Mouse (Mus musculus): ENCODE measurements around the gene Megf11. TPM values are rescaled to one million over a fixed set of nuclear protein-coding genes. Genes with fewer than 3 reads are reported as not detected.
"Not testable (repeated sequence)": the region's sequence is repeated elsewhere in the genome, so short reads cannot be mapped to it uniquely, and the experiment has no call there.

The Megf11 gene
- polyA plus RNA-seq, 1 experiment from 2014 or later = 17.8 TPM

- 0 out of 2 replicates have a peak, but pooled peaks cover 3% of the 10 kb centered on the region for H3K4me1 ChIP-seq
- no peak overlapping the region for H3K27ac ChIP-seq (replicated peaks)
- H3K9ac ChIP-seq (replicated peaks) = no peak overlapping the region
- H3K9me3 ChIP-seq (replicated peaks) = no peaks in the 10 kb centered on the region
- 89% methylated on average over 4 of the region's 4 CpGs for WGBS
- peaks cover 31% of the 10 kb centered on the region for H3K36me3 ChIP-seq
- H3K4me2 ChIP-seq = no peak overlapping the region
- H3K4me3 ChIP-seq (replicated peaks) = no peak overlapping the region
- no peaks in the 10 kb centered on the region for H3K27me3 ChIP-seq (replicated peaks)
- no peak for ATAC-seq (ENCODE audit: low FRiP score)
These were observed 311.0 kb downstream of the Megf11 start for GRCm38 (mm10) chr9:64696404-64696803.

DNA sequence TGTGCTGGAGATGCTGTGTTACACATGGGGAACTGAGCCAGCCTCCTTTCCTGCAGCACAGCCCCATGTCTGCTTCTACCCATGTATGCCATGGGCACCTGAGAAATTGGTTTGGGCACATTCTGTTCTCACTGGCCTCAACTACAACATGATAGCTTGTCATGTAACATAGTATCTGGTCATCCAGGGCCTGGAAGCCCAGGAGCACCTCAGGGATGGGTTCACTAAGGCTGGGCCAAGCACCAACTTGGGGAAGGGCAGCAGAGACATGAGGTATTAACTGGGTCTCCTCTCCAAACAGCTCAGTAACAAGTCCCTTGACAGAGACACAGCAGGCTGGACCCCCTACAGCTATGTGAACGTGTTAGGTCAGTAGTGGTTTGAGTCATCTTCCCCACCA lies 311.6 kb downstream of the Megf11 start:
- Histone ChIP-seq H3K27me3 (replicated peaks) (no peaks in the 10 kb centered on the region), H3K27ac (replicated peaks) (no peak overlapping the region), H3K4me3 (replicated peaks) (no peak overlapping the region), H3K36me3 (peaks cover 31% of the 10 kb centered on the region), H3K4me2 (no peak overlapping the region), H3K9me3 (replicated peaks) (no peaks in the 10 kb centered on the region), H3K9ac (replicated peaks) (no peak overlapping the region), H3K4me1 (no peaks in the 10 kb centered on the region)
- WGBS = 62% methylated on average over 1 of the region's 1 CpGs
- ATAC-seq (ENCODE audit: low FRiP score) = no peak

GRCm38 (mm10) chr9:64697677-64698076 lies 312.3 kb downstream of the Megf11 start:
- H3K27ac ChIP-seq (replicated peaks) = no peak overlapping the region
- H3K27me3 ChIP-seq (replicated peaks) = no peaks in the 10 kb centered on the region
- WGBS = 89% methylated on average over 5 of the region's 5 CpGs
- H3K9ac ChIP-seq (replicated peaks) = no peak overlapping the region
- peaks cover 31% of the 10 kb centered on the region for H3K36me3 ChIP-seq
- no peak for ATAC-seq (ENCODE audit: low FRiP score)
- H3K4me1 ChIP-seq = no peaks in the 10 kb centered on the region
- H3K9me3 ChIP-seq (replicated peaks) = no peaks in the 10 kb centered on the region
- H3K4me2 ChIP-seq = no peak overlapping the region
- no peak overlapping the region for H3K4me3 ChIP-seq (replicated peaks)

DNA sequence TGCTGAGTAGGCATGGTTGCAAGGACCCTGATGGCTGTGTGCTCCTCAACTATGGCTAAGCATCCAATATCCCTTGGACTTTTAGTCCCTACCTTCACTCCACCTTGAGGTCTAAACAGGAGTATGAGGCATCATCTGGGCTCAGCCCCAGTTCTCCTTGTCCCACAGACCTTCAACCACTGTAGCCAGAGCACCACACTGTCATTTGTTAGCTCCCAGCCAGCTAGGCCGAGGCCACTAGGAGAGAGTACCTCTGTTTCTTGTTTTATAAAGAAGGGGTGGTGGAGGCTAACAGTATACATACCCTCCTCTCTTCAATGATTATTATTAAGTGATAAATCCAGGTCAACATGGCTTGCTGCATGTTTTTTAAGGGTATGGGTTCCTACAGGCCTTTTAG lies 313.2 kb downstream of the Megf11 start:
- Histone ChIP-seq H3K4me1 (no peaks in the 10 kb centered on the region), H3K27ac (replicated peaks) (no peak overlapping the region), H3K9me3 (replicated peaks) (no peaks in the 10 kb centered on the region), H3K36me3 (peaks cover 28% of the 10 kb centered on the region), H3K9ac (replicated peaks) (no peak overlapping the region), H3K4me2 (no peak overlapping the region), H3K27me3 (replicated peaks) (no peaks in the 10 kb centered on the region), H3K4me3 (replicated peaks) (no peak overlapping the region)
- ATAC-seq (ENCODE audit: low FRiP score) = no peak
- 90% methylated on average over 1 of the region's 1 CpGs for WGBS

- no peaks in the 10 kb centered on the region for H3K4me1 ChIP-seq
- no peak overlapping the region for H3K27ac ChIP-seq (replicated peaks)
- H3K27me3 ChIP-seq (replicated peaks) = no peaks in the 10 kb centered on the region
- H3K9me3 ChIP-seq (replicated peaks) = no peaks in the 10 kb centered on the region
- no peak overlapping the region for H3K4me3 ChIP-seq (replicated peaks)
- WGBS = 78% methylated on average over 4 of the region's 4 CpGs
- no peak overlapping the region for H3K9ac ChIP-seq (replicated peaks)
- H3K4me2 ChIP-seq = no peak overlapping the region
- peaks cover 22% of the 10 kb centered on the region for H3K36me3 ChIP-seq
- ATAC-seq (ENCODE audit: low FRiP score) = no peak
These were observed 315.3 kb downstream of the Megf11 start for GRCm38 (mm10) chr9:64700451-64701311.

DNA sequence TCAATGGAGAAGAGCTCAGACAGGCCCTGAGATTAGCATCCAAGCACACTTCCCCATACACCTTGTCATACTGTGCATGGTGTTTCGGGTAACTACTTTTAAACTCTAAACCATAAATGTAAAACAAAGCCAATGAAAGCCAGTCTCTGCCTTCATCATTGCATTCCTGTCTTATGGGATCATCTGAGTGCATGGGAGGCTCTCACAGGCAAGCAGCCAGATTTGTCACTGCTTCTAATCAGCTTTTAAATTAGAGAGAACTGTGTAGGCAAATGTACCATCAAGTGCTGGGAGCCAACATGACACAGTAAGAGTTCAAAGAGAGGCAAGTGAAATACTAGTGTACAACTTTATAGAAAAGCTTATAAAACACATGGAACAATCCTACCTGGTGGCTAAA lies 316.2 kb downstream of the Megf11 start:
- no peak overlapping the region for H3K4me2 ChIP-seq
- H3K9me3 ChIP-seq (replicated peaks) = no peaks in the 10 kb centered on the region
- 87% methylated on average over 1 of the region's 1 CpGs for WGBS
- ATAC-seq (ENCODE audit: low FRiP score) = no peak
- peaks cover 21% of the 10 kb centered on the region for H3K36me3 ChIP-seq
- no peaks in the 10 kb centered on the region for H3K27me3 ChIP-seq (replicated peaks)
- H3K4me3 ChIP-seq (replicated peaks) = no peak overlapping the region
- no peak overlapping the region for H3K9ac ChIP-seq (replicated peaks)
- H3K27ac ChIP-seq (replicated peaks) = no peak overlapping the region
- no peaks in the 10 kb centered on the region for H3K4me1 ChIP-seq

DNA sequence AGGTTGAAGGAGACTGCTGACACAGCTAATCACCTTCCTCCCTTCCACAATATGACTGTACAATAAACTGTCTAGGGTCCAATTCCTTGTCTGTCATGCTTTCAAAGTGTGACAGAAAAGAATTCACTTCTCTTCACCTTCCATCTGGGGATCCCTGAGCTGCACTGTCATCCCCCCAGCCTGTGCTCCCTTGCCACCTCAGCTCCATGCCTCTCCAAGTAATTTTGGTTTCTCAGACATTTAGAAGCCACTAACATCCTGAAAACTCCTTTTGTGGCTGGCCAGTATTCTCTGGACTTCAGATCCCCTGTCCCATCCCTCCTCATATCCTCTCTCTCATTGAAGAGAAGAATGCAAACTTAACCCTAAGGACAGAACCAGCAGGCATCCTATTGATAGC lies 317.0 kb downstream of the Megf11 start:
- no peak overlapping the region for H3K4me3 ChIP-seq (replicated peaks)

DNA sequence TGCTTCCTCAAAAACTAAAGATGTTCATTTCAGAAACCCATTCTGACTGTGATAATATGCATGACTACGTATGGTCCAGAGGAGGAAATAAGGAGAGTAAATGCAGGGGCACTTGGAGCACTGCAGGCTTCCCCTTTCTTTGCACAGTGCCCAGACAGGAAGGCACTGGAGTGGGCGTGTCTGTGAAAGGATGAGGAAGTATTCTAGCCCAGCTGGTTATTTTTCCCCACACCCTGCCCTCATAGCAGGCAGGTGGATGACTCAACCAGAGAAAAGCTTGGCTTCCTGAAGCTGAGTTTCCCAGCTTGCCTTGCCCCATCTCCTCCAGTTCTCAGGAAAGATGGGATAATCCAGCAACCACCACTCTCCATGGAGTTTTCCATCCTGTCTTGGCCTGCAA lies 317.5 kb downstream of the Megf11 start:
- H3K4me2 ChIP-seq = no peak overlapping the region
- H3K27me3 ChIP-seq (replicated peaks) = no peaks in the 10 kb centered on the region
- no peaks in the 10 kb centered on the region for H3K9me3 ChIP-seq (replicated peaks)
- no peaks in the 10 kb centered on the region for H3K4me1 ChIP-seq
- H3K9ac ChIP-seq (replicated peaks) = no peak overlapping the region
- H3K36me3 ChIP-seq = peaks cover 27% of the 10 kb centered on the region
- H3K27ac ChIP-seq (replicated peaks) = no peak overlapping the region
- no peak for ATAC-seq (ENCODE audit: low FRiP score)
- H3K4me3 ChIP-seq (replicated peaks) = no peak overlapping the region
- 92% methylated on average over 2 of the region's 2 CpGs for WGBS

More for the DNA sequence above, 317.0 kb downstream of the Megf11 start:
- no peak overlapping the region for H3K4me2 ChIP-seq
- H3K4me1 ChIP-seq = no peaks in the 10 kb centered on the region
- no peak overlapping the region for H3K9ac ChIP-seq (replicated peaks)
- peaks cover 24% of the 10 kb centered on the region for H3K36me3 ChIP-seq
- H3K9me3 ChIP-seq (replicated peaks) = no peaks in the 10 kb centered on the region
- H3K27me3 ChIP-seq (replicated peaks) = no peaks in the 10 kb centered on the region
- H3K27ac ChIP-seq (replicated peaks) = no peak overlapping the region
- ATAC-seq (ENCODE audit: low FRiP score) = no peak

GRCm38 (mm10) chr9:64703420-64703965 lies 318.1 kb downstream of the Megf11 start:
- no peaks in the 10 kb centered on the region for H3K9me3 ChIP-seq (replicated peaks)
- H3K4me2 ChIP-seq = no peak overlapping the region
- peaks cover 32% of the 10 kb centered on the region for H3K36me3 ChIP-seq
- no peak for ATAC-seq (ENCODE audit: low FRiP score)
- no peak overlapping the region for H3K4me3 ChIP-seq (replicated peaks)
- no peaks in the 10 kb centered on the region for H3K27me3 ChIP-seq (replicated peaks)
- H3K27ac ChIP-seq (replicated peaks) = no peak overlapping the region
- H3K4me1 ChIP-seq = no peaks in the 10 kb centered on the region
- no peak overlapping the region for H3K9ac ChIP-seq (replicated peaks)

DNA sequence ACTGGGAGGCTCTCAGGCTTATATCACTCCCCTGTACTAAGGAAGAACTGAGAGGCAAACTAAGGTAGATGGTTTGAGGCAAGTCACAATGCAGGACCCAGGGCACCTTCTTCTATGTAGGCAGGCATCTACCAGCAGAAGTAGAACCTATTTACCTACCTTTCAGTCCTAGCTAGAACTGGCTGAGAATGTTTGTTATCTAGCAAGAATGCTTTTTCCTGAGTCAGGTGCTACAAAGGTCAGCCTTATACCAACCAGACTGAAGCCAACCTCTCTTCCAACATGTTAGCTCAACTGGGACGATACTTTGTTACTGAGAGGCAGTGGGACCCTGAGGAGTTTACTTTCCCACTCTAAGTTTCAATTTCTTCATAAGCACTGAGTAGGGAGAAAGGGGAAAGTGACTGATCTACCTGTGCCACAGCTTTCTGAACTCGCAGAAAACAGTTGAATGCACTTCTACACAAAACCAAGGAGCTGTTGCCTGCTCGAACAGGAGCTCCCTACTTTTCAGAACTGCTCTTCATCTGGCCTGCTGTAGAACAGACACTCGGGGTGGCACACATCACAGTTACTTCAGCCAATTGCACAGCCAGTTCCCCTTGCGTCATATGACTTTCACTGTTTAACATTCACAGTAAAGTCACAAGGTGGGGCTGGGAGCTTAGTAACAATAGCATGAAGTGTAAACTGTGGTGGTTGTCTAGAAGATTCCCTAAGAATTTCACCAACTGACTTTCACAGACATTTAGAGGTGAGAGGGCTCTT lies 318.8 kb downstream of the Megf11 start:
- H3K27me3 ChIP-seq (replicated peaks) = no peaks in the 10 kb centered on the region
- peaks cover 27% of the 10 kb centered on the region for H3K36me3 ChIP-seq
- no peak overlapping the region for H3K4me3 ChIP-seq (replicated peaks)
- H3K27ac ChIP-seq (replicated peaks) = no peak overlapping the region
- H3K9ac ChIP-seq (replicated peaks) = no peak overlapping the region
- 91% methylated on average over 5 of the region's 5 CpGs for WGBS
- no peaks in the 10 kb centered on the region for H3K4me1 ChIP-seq
- no peaks in the 10 kb centered on the region for H3K9me3 ChIP-seq (replicated peaks)
- H3K4me2 ChIP-seq = no peak overlapping the region
- ATAC-seq (ENCODE audit: low FRiP score) = no peak

- WGBS = 91% methylated on average over 5 of the region's 5 CpGs
- not testable (repeated sequence) for ATAC-seq (ENCODE audit: low FRiP score); H3K9me3 ChIP-seq (replicated peaks); H3K4me3 ChIP-seq (replicated peaks); H3K27me3 ChIP-seq (replicated peaks); H3K4me1 ChIP-seq; H3K4me2 ChIP-seq; H3K9ac ChIP-seq (replicated peaks); H3K27ac ChIP-seq (replicated peaks)
- H3K36me3 ChIP-seq = peaks cover 16% of the 10 kb centered on the region
These were observed 324.9 kb downstream of the Megf11 start for GRCm38 (mm10) chr9:64710291-64710690.

Data from neural tube, embryonic 15.5 days (tissue).